Mouse (Mus musculus): ENCODE results near the gene D130052B06Rik.

D130052B06Rik gene

GRCm38 (mm10) chr11:33663599-33663998 is 64.5 kb downstream of the D130052B06Rik start:
- no peak for ATAC-seq (ENCODE audit: low TSS enrichment)

- ATAC-seq (ENCODE audit: low TSS enrichment): no peak
These were observed 69.3 kb downstream of the D130052B06Rik start for GRCm38 (mm10) chr11:33668376-33668775.

- no peak for ATAC-seq (ENCODE audit: low TSS enrichment)
These were observed 71.2 kb downstream of the D130052B06Rik start for GRCm38 (mm10) chr11:33670105-33670965.
